Mouse (Mus musculus) lung, adult 2 months (tissue): ENCODE data around the gene S100a13. TPM values are rescaled to one million over a fixed set of nuclear protein-coding genes. Genes with fewer than 3 reads are reported as not detected.

Experiments
- DNase-seq: peaks from one replicate; pipeline ENCODE4 v3.0.0; 2022
- H3K4me1 ChIP-seq: fragments of 200-500 bp; 2 replicates; pipeline ENCODE4 v1.6.1; 2011; ENCODE audit warnings: low read length; ENCODE audit not compliant: control insufficient read depth, insufficient read depth
- H3K4me3 ChIP-seq: fragments of 200-500 bp; replicated peaks from 2 replicates; pipeline ENCODE3; 2011; ENCODE audit warnings: low read depth, mild to moderate bottlenecking, control low read depth, low read length; ENCODE audit errors: extremely low read depth
- CTCF ChIP-seq: fragments of 200-500 bp; IDR thresholded peaks from 2 replicates; pipeline ENCODE4 v1.5.1; 2011; ENCODE audit warnings: mild to moderate bottlenecking, low read length, control low read depth; ENCODE audit not compliant: insufficient read depth
- POLR2A ChIP-seq: fragments of 200-500 bp; IDR thresholded peaks from 2 replicates; pipeline ENCODE4 v1.6.1; 2011; ENCODE audit warnings: low read depth, mild to moderate bottlenecking, control low read depth, low read length, borderline replicate concordance; ENCODE audit errors: extremely low read depth
- WGBS: fragments of 180-500 bp; shearing (Covaris S2); methylation state at CpG from one replicate; pipeline ENCODE4 v1.1.7; 2018; 5-methylcytosine and 5-hydroxymethylcytosine counted together
- polyA plus RNA-seq: library from polyadenylated mRNA; depleted of rRNA; stranded (reverse); fragments of >200 nt; gene quantifications from 2 replicates; pipeline ENCODE4 v1.2.3, GENCODE M21; 2012; rRNA removed

The S100a13 gene
- 81.0 and 103 TPM in 2 replicates for polyA plus RNA-seq

GRCm38 (mm10) chr3:90513796-90514590 lies at the start of gene S100a13, which contains the start of gene S100a1:
Gene S100a13 (plus strand): TSS chr3:90514435.
Gene S100a1 (minus strand): TSS chr3:90514392.
- peaks cover 8% of the 10 kb centered on the region for H3K4me1 ChIP-seq
- peak; percentile 79 for DNase-seq
- TF ChIP-seq CTCF (no peak), POLR2A (peak; percentile 83; the same call in 1 of the 2 replicates)
- peak within 1 kb of the TSS; percentile 75 for H3K4me3 ChIP-seq
- 4% methylated on average over 25 of the region's 25 CpGs for WGBS

DNA sequence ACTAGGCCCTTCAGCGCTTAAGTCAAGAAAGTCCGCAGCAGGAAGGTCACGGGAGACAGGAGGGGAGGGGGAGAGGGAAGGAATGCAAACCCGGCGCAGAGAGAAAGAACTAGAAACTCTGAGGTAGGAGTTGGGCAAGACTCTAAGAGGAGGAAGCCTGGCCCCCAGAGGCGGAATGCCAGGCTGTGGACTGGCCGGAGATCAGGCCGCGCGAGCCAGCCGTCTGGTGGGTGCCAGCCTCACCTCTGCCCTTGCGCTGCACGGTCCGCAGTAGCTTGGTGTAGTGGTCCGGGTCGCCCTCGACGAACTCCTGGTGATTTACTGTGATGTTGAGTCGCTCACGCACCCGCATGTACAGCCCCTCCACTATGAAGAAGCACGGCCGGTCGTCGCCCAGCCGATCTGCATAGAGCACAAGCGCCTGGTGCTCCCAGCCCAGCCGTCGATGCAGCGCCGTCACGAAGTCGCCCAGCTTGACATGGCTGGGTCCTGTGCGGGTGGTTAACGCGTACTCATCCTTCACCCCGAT lies 49.6 kb upstream of the S100a13 start:
- TF ChIP-seq CTCF: no peak
- peak; percentile 68; the same call in 1 of the 2 replicates for TF ChIP-seq POLR2A
- H3K4me1 ChIP-seq: no peaks in the 10 kb centered on the region; the same call in 1 of the 2 replicates
- peak; percentile 75 for DNase-seq
- H3K4me3 ChIP-seq: peak overlapping the region; percentile 96
- 10% methylated on average over 37 of the region's 37 CpGs for WGBS

DNA sequence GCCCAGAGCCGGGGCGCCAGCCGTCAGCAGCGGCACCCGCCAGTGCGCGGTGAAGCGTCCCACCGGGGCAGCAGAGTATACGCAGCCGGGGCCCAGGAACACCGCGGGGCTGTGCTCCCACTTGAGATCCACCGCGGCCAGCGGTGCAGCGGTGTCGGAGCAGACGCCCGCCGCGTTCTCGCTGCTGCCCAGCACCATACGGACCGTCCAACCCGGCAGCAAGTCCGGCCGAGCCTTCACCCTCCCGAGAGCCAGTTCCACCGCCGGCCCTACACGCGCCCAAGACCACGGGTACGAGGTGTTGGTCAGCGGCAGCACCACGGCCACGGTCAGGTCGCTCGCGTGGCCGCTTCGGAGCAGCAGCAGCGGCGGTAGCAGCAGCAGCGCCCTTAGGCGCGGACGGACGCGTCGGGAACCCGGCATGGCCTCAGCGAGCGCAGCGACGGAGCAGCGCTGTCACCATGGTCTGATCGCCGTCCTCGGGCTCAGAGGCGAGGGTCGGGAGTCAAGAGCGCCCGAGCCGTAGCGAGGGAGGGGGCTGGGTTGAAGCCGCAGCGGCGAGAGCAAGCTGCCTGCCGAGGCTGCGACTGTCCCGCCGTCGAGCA lies 49.1 kb upstream of the S100a13 start:
- DNase-seq: peak; percentile 72
- no peaks in the 10 kb centered on the region; the same call in 1 of the 2 replicates for H3K4me1 ChIP-seq
- TF ChIP-seq CTCF (no peak), POLR2A (no peak)
- WGBS: 1% methylated on average over 75 of the region's 75 CpGs
- H3K4me3 ChIP-seq: peak overlapping the region; percentile 96

GRCm38 (mm10) chr3:90465686-90466310 lies 48.4 kb upstream of the S100a13 start, which contains the start of gene Npr1:
Gene Npr1 (minus strand): TSS chr3:90465866.
- under 1% methylated on average over 32 of the region's 49 CpGs for WGBS
- no peaks in the 10 kb centered on the region for H3K4me1 ChIP-seq
- peak; percentile 67 for DNase-seq
- H3K4me3 ChIP-seq: peak within 1 kb of the TSS; percentile 96
- TF ChIP-seq CTCF: no peak
- TF ChIP-seq POLR2A: peak; percentile 82; the same call in 1 of the 2 replicates

- 1% methylated on average over 15 of the region's 15 CpGs for WGBS
- Histone ChIP-seq H3K4me1 (no peaks in the 10 kb centered on the region), H3K4me3 (peak overlapping the region; percentile 77)
- TF ChIP-seq CTCF (peak; percentile 79), POLR2A (no peak)
- peak; percentile 58 for DNase-seq
Observed at GRCm38 (mm10) chr3:90466311-90466766, 47.9 kb upstream of the S100a13 start.

GRCm38 (mm10) chr3:90467618-90468300 lies 46.5 kb upstream of the S100a13 start:
- WGBS: 94% methylated on average over 10 of the region's 10 CpGs
- Histone ChIP-seq H3K4me3 (no peak overlapping the region), H3K4me1 (no peaks in the 10 kb centered on the region; the same call in 1 of the 2 replicates)
- TF ChIP-seq CTCF (no peak), POLR2A (no peak)
- DNase-seq: no peak

DNA sequence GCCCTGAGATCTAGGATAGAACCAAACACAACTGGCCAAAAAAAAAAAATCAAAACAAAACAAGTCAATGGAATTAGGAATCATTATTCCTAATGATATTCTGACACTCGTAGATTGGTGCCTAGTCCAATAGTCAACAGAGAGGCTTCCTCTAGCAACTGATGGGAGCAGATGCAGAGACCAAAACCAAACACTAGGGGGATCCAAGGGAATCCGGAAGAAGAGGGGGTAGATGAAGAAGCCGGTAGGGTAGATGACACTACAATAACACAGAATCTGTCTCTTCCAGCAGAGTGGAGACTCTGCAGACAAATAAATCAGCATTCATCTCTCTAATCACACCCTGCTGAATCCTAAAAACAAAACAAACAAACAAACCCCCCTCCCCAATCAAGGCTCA lies 42.0 kb upstream of the S100a13 start:
- no peak overlapping the region for H3K4me3 ChIP-seq
- no peak for TF ChIP-seq CTCF
- WGBS: 5% methylated on average over 3 of the region's 3 CpGs
- no peak for DNase-seq
- peaks cover 5% of the 10 kb centered on the region for H3K4me1 ChIP-seq

- no peak for TF ChIP-seq CTCF
- TF ChIP-seq POLR2A: no peak
- Histone ChIP-seq H3K4me1 (peaks cover 5% of the 10 kb centered on the region), H3K4me3 (peak overlapping the region; percentile 31)
- DNase-seq: no peak
- 33% methylated on average over 16 of the region's 16 CpGs for WGBS
Observed at GRCm38 (mm10) chr3:90475151-90475830, 38.9 kb upstream of the S100a13 start.
